Mouse (Mus musculus): ENCODE measurements around the gene Zfp184.

DNA sequence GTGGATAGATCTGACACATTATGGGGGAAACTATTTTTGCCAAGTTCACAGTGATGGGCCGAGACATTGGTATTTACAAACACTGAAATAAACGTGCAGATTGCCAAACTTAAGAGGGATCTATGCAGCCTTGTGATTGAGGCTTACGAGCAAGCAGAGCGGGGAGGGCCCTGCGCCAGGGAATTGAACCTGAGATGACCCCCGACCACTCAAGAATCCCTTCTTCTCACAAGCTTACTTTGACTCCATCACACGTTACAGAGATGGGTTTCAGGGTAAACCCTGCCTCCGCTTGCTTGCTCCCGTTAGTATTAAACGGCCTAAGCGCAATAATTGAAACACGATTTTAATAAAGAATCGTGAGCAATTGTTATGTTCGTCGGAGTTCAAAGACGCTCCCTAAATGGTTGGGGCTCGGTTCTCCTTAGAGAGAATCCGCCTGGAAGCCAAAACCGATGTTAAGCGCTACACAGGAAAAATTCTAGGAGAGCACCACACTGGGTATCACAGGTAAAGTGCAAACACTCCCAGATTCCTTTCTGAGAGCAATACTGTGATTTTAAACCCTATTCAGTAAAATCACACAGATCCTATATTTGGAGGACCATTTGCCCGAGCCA lies 52.4 kb downstream of the Zfp184 start:
- TF ChIP-seq CTCF (IDR thresholded peaks at IDR 0.05; ENCODE audit: low read depth) (no peak), EP300 (IDR thresholded peaks at IDR 0.05; ENCODE audit: low read depth) (no peak)

Data from liver, embryonic 14.5 days (tissue).